Mouse (Mus musculus) cerebellum, adult 2 months (tissue): ENCODE results near the gene Smim24. TPM values are rescaled to one million over a fixed set of nuclear protein-coding genes. Genes with fewer than 3 reads are reported as not detected.

Experiments used
- DNase-seq, 2 experiments: peaks; one replicate each; pipeline ENCODE4 v3.0.0; 2021
- H3K27ac ChIP-seq: fragments of 200-500 bp; 2 replicates; pipeline ENCODE4 v1.5.1; 2012; ENCODE audit warnings: low read length, control low read depth, inconsistent platforms; ENCODE audit not compliant: insufficient read depth
- H3K27me3 ChIP-seq: fragments of 200-500 bp; 2 replicates; pipeline ENCODE4 v1.6.1; 2012; ENCODE audit warnings: inconsistent platforms, mild to moderate bottlenecking, low read length, moderate library complexity; ENCODE audit not compliant: control insufficient read depth, insufficient read depth
- H3K4me1 ChIP-seq: fragments of 200-500 bp; 2 replicates; pipeline ENCODE4 v1.6.1; 2011; ENCODE audit warnings: low read length; ENCODE audit not compliant: control insufficient read depth, insufficient read depth
- H3K4me3 ChIP-seq: fragments of 200-500 bp; replicated peaks from 2 replicates; pipeline ENCODE3; 2011; ENCODE audit warnings: mild to moderate bottlenecking, low read depth, low read length, control low read depth; ENCODE audit not compliant: insufficient read depth
- CTCF ChIP-seq: fragments of 200-500 bp; IDR thresholded peaks from 2 replicates; pipeline ENCODE4 v1.5.1; 2011; ENCODE audit warnings: low read depth, mild to moderate bottlenecking, control low read depth, low read length, moderate library complexity, borderline replicate concordance; ENCODE audit not compliant: insufficient read depth
- POLR2A ChIP-seq: fragments of 200-500 bp; IDR thresholded peaks from 2 replicates; pipeline ENCODE4 v1.6.1; 2011; ENCODE audit warnings: low read length, control low read depth, borderline replicate concordance; ENCODE audit not compliant: insufficient read depth
- WGBS: fragments of 180-500 bp; shearing (Covaris S2); methylation state at CpG from one replicate; pipeline ENCODE4 v1.1.7; 2018; 5-methylcytosine and 5-hydroxymethylcytosine counted together
- polyA plus RNA-seq: library from polyadenylated mRNA; depleted of rRNA; stranded (reverse); fragments of >200 nt; gene quantifications from 2 replicates; pipeline ENCODE4 v1.2.3, GENCODE M21; 2012

The Smim24 gene
- polyA plus RNA-seq, 1 experiment: 1.2 TPM

GRCm38 (mm10) chr10:81379809-81380378 is 13.0 kb upstream of the Smim24 start:
- no peaks in the 10 kb centered on the region for H3K27me3 ChIP-seq
- 63% methylated on average over 6 of the region's 6 CpGs for WGBS
- peaks cover 4% of the 10 kb centered on the region; the same call in 1 of the 2 replicates for H3K4me1 ChIP-seq
- H3K4me3 ChIP-seq: no peak overlapping the region
- no peak overlapping the region for H3K27ac ChIP-seq
- no peak for DNase-seq
- TF ChIP-seq CTCF (no peak), POLR2A (no peak)

GRCm38 (mm10) chr10:81382039-81382438 is 10.8 kb upstream of the Smim24 start:
- Histone ChIP-seq H3K27ac (no peak overlapping the region), H3K4me1 (peaks cover 10% of the 10 kb centered on the region), H3K27me3 (no peaks in the 10 kb centered on the region), H3K4me3 (no peak overlapping the region)
- DNase-seq: no peak
- no peak for TF ChIP-seq POLR2A
- no peak for TF ChIP-seq CTCF
- 81% methylated on average over 5 of the region's 5 CpGs for WGBS

GRCm38 (mm10) chr10:81383802-81384604 is 8.8 kb upstream of the Smim24 start, which contains the start of the genes Dohh and Gm48551:
Dohh (plus strand) TSS chr10:81384428.
Gm48551 (plus strand) TSS chr10:81384466.
- TF ChIP-seq POLR2A (peak; percentile 90), CTCF (no peak)
- Histone ChIP-seq H3K27me3 (no peaks in the 10 kb centered on the region), H3K4me3 (peak within 1 kb of the TSS; percentile 83), H3K27ac (peak within 1 kb of the TSS; percentile 59), H3K4me1 (peaks cover 10% of the 10 kb centered on the region)
- peak; percentile 99 to 100 for DNase-seq
- WGBS: 8% methylated on average over 54 of the region's 54 CpGs

GRCm38 (mm10) chr10:81384605-81384982 is 8.3 kb upstream of the Smim24 start:
- no peak for DNase-seq

GRCm38 (mm10) chr10:81385603-81386306 is 7.1 kb upstream of the Smim24 start:
- Histone ChIP-seq H3K4me3 (peak overlapping the region; percentile 83), H3K27ac (no peak overlapping the region), H3K4me1 (peaks cover 10% of the 10 kb centered on the region), H3K27me3 (no peaks in the 10 kb centered on the region)
- 41% methylated on average over 22 of the region's 22 CpGs for WGBS
- no peak for TF ChIP-seq POLR2A
- no peak for DNase-seq

More at GRCm38 (mm10) chr10:81384605-81384982, 8.3 kb upstream of the Smim24 start:
- peaks cover 10% of the 10 kb centered on the region for H3K4me1 ChIP-seq
- peak overlapping the region; percentile 59 for H3K27ac ChIP-seq
- H3K4me3 ChIP-seq: peak overlapping the region; percentile 83
- under 1% methylated on average over 19 of the region's 19 CpGs for WGBS
- H3K27me3 ChIP-seq: no peaks in the 10 kb centered on the region
- TF ChIP-seq CTCF (no peak), POLR2A (no peak)

- WGBS: 40% methylated on average over 20 of the region's 20 CpGs
- no peak for DNase-seq
- TF ChIP-seq CTCF (no peak), POLR2A (no peak)
- Histone ChIP-seq H3K4me1 (peaks cover 10% of the 10 kb centered on the region), H3K27ac (no peak overlapping the region), H3K27me3 (no peaks in the 10 kb centered on the region), H3K4me3 (no peak overlapping the region)
These were observed 5.1 kb upstream of the Smim24 start for GRCm38 (mm10) chr10:81387716-81388115.

GRCm38 (mm10) chr10:81388505-81389055 is 4.3 kb upstream of the Smim24 start, which contains the start of gene Gm48552:
Gm48552 (plus strand) TSS chr10:81389005.
- WGBS: 66% methylated on average over 5 of the region's 5 CpGs
- no peak within 1 kb of the TSS for H3K27ac ChIP-seq
- peaks cover 14% of the 10 kb centered on the region for H3K4me1 ChIP-seq

More at GRCm38 (mm10) chr10:81388505-81389055, 4.3 kb upstream of the Smim24 start, which contains the start of gene Gm48552:
- H3K27me3 ChIP-seq: no peaks in the 10 kb centered on the region
- no peak for TF ChIP-seq POLR2A
- TF ChIP-seq CTCF: no peak
- no peak for DNase-seq
- H3K4me3 ChIP-seq: no peak within 1 kb of the TSS
